Mouse (Mus musculus) left cerebral cortex, postnatal 4 days (tissue): ENCODE results near the gene Dguok. TPM values are rescaled to one million over a fixed set of nuclear protein-coding genes. Genes with fewer than 3 reads are reported as not detected.

Experiments
- DNase-seq: peaks from one replicate; pipeline ENCODE4 v3.0.0-alpha.2; 2022
- intact Hi-C: fragments of 180-260 bp; cut with DNase I; formaldehyde crosslinking; loops from one replicate; pipeline ENCODE4 v1.15.1; 2025
- total RNA-seq, 2 experiments: library from RNA; stranded (reverse); gene quantifications; 2 replicates each; pipeline ENCODE4 v1.2.3; 2021

Gene Dguok
- total RNA-seq, 2 experiments from 2014 or later: 31.3 to 34.8 TPM

GRCm38 (mm10) chr6:83456984-83457810 is 49.6 kb downstream of the Dguok start:
- intact Hi-C loops: no loop called here
- no peak for DNase-seq

- intact Hi-C loops: no loop called here
- DNase-seq: peak; percentile 66
Measured at GRCm38 (mm10) chr6:83456131-83456983, 50.4 kb downstream of the Dguok start.

- DNase-seq: peak; percentile 38
- intact Hi-C loops: no loop called here
Measured at GRCm38 (mm10) chr6:83455328-83456130, 51.2 kb downstream of the Dguok start.

DNA sequence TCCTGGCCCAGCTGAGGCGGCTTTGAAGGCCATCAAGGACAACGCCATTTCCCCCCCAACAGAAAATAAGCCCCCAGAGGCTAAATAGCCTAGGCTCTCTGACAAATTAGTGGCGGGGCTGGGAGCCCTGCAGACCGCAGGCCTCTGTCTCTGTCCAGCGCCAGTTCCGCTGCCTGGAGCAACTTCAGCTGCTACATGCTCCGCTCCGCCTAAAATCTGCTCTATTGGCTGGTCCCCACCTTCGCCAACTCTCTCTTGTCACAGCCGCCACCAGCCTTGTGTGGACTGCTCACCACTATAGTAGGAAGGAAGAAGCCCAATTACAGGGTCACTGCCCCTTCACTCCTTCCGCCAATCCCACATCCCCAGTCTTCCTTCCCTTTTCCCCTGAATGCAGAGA is 53.1 kb downstream of the Dguok start:
- no peak for DNase-seq
- intact Hi-C loops: no loop called here

DNA sequence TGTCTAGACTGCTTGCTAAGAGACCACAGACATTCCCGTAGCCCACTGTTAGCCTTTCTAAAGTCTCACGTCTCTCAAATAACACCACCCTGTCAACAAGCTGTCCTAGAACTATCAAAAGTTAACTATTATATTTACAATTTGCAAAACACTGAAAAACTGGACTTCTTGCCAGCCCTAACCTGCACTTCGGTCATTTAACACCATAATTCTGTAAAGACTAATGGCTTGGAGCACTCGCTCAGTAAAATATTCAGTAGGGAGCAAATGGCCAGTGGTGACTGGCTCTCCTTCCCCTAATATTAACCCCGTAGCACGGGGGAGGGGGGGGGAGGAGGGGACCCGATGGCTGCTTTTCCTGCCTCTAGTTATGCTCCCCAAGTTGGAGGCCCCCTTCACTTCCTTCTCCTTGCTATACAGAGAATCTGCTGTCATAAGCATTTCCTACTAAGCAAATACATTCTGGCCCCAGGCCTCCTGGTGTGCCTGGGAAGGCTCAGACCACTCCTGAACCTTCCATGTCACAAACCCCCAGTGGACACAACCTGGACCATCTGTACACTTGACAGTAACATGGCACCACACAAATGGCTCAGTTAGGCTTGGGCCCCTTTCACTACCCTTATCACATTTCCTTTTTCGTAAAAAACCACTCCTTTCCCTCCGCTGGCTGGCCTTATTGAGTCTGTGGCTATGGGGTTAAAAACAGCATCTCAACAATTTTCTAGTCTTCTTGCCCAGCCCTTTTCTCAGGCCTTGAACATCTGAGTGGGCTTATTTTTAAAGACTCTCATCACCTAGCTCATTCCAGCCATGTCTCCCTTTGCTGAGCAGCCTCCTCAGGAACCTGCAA is 56.1 kb downstream of the Dguok start:
- intact Hi-C loops: no loop called here
- DNase-seq: no peak

DNA sequence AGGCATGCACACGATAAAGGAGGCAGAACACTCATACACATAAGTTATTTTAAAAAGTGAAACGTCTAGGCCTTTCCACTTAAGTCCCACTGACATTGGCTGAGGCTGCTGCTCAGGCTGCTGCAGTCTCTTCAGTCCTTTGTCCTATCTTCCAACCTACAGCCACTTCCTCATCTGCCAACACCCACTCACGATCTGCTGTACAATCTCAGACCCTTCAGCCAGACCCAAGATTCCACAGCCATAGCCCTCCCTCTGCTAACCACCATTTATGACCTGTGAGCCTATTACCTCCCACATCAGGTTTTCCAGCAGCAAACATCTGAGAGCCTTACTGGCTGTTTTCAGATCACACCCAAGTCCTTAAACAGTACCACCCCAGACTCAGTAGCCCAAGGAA is 57.3 kb downstream of the Dguok start:
- intact Hi-C loops: no loop called here
- no peak for DNase-seq

- DNase-seq: no peak
- intact Hi-C loops: no loop called here
Measured at GRCm38 (mm10) chr6:83448911-83449310, 57.9 kb downstream of the Dguok start.

GRCm38 (mm10) chr6:83447031-83447430 is 59.7 kb downstream of the Dguok start:
- no peak for DNase-seq
- intact Hi-C loops: no loop called here

DNA sequence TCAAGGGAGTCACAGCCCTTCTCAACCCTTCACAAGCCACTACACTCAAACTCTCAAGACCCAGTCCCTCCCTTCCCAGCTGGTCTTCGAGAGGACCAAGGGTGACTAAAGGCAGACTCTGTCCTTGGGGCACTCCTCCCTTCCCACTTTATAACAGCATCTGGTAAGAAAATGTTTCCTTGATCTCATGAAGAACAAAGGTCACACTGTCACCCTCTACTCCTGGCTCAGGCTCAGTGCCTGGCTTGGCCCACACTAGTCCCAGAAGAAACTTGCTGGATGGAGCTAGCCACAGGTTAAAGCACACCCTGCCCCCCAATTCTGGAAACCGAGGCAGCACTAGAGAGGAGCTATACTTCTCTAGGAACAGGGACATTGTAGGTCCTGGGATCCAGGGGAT is 61.0 kb downstream of the Dguok start:
- no peak for DNase-seq
- intact Hi-C loops: no loop called here

DNA sequence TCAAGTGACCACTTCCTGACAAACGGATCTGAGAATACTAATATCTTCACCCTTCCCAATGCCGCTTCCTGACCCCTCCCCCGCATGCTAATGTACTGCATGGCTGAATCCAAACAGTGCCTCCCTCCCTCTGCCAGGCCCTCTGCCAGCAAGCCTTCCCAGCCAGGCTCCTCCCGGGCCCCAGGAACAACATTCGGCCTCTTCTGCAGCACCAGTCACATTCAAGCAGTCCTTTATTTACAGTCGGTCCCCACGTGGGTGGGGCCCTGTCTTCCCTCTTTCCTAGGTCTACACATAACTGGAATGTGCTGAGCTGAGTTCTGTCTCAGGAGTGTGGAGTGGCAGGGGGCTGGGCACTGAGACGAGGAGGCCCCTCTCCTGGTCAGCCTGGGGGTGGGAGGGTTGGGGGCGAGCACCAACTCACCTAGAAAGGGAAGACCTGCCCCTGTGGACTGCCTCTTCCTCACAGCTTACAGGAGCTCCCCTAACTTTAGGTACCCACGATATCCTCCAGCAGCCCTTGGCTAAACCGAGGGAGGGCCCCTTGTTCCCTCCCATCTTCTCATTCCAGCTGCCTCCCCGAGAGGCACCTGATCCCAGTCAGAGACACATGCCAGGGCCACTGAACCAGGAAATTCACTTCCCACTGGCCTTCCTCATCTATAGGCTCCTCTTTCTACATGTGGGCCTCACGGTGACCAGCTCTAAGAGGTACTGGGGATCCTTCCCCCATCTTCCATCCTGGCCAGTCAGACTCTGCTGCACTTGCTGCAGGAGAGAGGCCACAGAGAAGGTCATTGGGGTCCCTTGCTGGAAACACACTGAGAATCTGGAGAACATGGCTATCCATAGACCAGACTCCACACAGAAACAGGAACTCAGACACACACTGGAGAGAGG is 63.1 kb downstream of the Dguok start:
- intact Hi-C loops: no loop called here
- DNase-seq: peak; percentile 91

DNA sequence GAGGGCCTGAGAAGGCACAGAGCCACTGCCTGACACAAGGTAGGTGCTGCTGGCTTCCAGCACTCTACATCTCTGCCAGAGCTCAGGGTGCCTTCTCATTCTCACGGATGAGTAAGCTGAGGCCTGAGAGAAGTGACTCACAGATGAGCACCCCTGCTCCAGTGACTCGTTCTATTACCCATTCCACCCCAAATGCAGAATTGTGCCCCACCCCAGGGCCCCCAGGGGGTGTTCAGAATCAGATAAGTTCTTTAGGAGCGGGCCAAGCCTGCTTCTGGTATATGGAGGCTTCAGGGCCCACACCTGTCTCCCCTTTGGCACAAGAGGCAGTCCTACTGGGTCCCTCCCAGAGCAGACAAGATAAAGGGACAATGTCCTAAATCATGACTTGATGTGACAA is 64.1 kb downstream of the Dguok start:
- intact Hi-C loops: no loop called here
- no peak for DNase-seq

DNA sequence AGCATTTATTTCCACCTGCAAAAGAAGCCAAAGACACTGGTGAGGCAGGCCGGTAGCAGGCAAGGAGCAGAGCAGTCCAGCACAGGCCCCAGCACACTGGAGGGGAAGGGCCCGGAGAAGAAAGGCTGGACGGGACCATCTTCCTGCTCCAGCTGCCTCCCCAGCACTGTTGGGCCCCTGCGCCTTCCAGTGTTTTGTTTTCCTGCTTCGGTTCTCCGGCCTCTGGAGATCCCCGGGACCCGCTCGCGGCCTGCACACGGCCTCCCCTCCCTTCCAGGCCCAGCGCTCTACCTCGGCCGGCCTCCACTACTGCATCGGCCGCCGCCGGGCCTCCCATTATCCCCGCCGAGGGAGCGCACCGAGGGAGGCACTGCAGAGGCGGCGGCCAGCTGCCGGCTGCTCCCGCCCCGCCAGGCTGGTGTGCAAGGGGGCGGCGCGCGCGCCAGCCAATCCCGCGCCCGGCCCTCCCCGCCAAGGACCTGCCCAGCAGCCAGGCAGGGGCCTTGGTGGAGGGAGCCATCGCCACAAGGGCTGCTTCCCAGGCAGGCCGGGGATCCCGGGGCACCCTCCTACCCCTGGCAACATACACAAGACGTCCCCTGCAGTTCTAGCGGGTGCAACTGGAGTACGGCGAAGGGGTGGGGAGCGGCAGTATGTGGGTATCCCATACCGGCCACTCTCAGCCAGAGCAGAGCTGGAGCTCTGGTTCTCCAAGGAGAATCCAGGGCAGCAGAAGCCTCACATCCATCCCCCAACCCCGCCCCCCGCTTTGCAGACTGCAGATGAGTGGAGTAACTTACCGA is 65.3 kb downstream of the Dguok start:
- intact Hi-C loops: no loop called here
- peak; percentile 87 for DNase-seq

GRCm38 (mm10) chr6:83440510-83441258 is 66.1 kb downstream of the Dguok start:
- intact Hi-C loops: no loop called here
- DNase-seq: peak; percentile 85

- no peak for DNase-seq
- intact Hi-C loops: no loop called here
Measured at GRCm38 (mm10) chr6:83440197-83440509, 66.6 kb downstream of the Dguok start.

DNA sequence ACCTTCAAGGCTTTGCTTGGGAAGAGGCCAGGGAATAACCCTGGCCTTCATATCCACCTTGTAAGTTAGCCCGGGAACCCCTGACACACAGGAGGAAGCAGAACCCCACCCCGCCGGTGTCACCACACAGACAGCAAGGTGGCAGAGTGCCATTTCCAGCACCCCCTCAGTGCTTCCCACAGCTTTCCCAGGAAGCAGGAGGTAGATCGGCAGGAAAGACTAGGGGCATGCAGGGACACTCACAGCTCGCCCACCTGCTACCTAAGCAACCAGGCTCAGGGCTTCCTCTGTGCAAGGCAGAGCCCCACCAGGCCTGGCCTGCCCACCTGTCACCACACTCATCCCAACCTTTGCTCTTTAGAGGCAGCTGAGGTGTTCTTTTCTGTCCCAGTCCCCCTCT is 67.0 kb downstream of the Dguok start:
- intact Hi-C loops: no loop called here
- DNase-seq: no peak

GRCm38 (mm10) chr6:83439119-83439767 is 67.5 kb downstream of the Dguok start:
- DNase-seq: no peak
- intact Hi-C loops: no loop called here

- intact Hi-C loops: no loop called here
- no peak for DNase-seq
Measured at GRCm38 (mm10) chr6:83438584-83438983, 68.2 kb downstream of the Dguok start.
